Mouse (Mus musculus) embryo, embryonic 9.5 days (tissue): ENCODE measurements at regions not wholly inside any gene's neighbourhood (a gene's known extent, or its start where the extent isn't known, plus 50 kb on each side); places are given as distances from the start of the nearest gene placed in this dataset.

Experiments
- DNase-seq: peaks from one replicate; pipeline ENCODE4 v3.0.0-alpha.2; 2017; ENCODE audit errors: extremely low spot score

DNA sequence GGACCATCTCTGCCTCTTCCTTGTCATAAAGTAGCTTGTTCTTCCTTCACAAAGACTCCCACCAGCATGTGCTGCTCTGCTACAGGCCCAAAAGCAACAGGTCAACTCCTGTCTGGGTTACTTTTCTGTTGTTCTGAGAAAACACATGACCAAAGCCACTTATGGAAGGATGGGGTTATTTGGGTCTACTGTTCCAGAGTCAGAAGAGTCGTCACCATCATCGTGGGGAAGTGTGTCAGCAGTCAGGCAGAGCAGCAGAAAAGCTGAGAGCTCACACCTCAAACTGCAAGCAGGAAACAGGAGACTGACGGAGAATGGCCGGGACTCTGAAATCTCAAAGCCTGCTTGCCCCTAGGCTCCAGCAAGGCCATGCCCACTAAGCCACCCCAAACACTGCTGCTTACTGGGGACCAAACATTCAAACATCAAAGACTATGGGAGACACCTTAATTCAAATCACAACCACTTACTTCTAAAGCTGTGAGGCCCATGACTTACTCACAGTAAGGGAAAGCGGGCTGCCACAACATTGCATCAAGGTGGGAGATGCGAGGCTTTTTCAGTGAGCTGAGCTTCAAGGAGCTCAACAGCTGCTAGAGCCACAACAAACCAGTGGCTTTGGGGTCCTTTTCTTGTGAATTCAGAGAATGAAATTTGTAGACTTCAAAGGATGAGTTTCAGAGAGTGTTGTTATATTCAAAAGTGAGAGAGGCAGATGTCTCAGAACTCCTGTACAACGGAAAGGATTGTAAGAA, 96.6 kb upstream of the Hs6st1 start:
- DNase-seq, result no peak

DNA sequence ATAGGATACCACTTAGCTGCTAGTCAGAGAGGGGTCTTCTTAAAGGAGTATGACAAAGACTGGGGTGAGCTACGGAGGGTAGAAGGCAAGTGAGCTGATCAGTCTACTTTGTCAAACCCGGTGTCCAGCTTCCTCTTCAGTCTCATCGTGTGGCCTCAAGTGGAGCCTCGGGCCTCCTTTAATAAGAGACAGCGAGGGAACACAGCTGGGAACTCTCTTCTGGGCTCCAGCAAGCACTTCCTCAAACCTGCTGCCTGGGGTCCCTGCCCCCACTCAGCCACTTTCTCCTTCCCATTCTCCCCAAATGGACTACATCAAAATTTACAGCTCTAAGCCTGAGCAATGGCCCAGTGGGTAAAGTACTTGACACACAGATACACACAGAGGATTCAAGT, 96.0 kb upstream of the Hs6st1 start:
- DNase-seq, result no peak

- no peak for DNase-seq
Observed at GRCm38 (mm10) chr1:35973386-35973785, 94.8 kb upstream of the Hs6st1 start.

- DNase-seq, result no peak
Observed at GRCm38 (mm10) chr1:35975611-35976208, 92.5 kb upstream of the Hs6st1 start.

- no peak for DNase-seq
Observed at GRCm38 (mm10) chr1:35976528-35976927, 91.7 kb upstream of the Hs6st1 start.

DNA sequence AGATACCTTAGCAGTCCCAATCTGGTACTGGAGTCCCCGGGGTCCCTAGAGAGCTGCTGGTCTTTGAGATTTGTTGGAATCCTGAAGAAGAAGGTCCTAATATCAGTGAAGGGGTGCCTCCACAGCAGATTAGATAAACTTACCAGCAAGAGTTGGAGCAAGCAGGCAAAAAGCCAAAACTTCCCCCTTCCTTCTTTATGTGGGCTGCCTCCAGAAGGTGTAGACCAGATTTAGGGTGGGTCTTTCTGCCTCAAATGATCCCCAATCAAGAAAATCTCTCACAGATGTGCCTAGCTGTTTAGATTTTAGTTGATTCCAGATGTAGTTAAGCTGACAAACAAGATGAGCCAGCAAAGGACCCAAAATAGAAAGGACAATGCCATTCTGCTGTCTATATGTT, 90.1 kb upstream of the Hs6st1 start:
- no peak for DNase-seq

DNA sequence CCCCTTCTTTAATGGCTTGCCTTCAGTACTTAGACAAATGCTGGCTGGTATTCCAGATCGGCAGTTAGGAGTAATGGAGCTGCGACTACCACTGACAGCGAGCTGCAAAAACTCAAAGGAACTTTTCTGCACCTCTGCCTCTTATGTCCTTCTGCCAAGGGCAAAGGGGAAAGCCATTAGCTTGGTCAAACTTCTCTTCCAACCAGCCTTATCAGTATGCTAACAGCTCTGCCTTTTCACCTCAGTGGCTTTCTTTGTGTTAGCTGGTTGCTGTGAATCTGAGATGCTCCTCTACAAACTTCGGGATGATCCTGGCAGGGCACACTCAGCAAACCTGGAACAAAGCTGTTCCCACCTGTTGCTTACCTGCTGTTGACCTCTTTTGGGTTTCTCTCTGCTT, 89.4 kb upstream of the Hs6st1 start:
- no peak for DNase-seq

GRCm38 (mm10) chr1:35981226-35981625, 87.0 kb upstream of the Hs6st1 start:
- no peak for DNase-seq

DNA sequence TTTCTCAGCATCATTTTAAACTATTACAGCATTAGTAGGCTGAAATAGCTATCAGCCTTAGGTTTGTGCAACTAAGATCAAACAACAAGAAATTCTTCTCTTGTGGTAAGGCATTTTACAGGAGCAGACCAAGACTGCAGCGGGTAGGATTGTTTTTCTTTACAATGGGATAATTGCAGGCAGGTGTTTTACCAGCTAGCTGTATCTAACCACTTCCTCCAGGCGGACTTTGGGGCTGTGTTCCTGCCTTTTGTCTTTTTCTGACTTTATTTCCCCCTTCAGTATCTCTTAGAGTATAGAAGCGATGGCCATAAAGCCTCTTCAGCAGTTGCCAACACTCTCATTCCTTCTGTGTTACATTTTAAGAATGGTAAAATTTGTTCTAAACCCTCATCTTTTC, 84.8 kb upstream of the Hs6st1 start:
- no peak for DNase-seq

- DNase-seq, result no peak
Observed at GRCm38 (mm10) chr1:35985318-35985717, 82.9 kb upstream of the Hs6st1 start.

- no peak for DNase-seq
Observed at GRCm38 (mm10) chr1:35986666-35987065, 81.5 kb upstream of the Hs6st1 start.

DNA sequence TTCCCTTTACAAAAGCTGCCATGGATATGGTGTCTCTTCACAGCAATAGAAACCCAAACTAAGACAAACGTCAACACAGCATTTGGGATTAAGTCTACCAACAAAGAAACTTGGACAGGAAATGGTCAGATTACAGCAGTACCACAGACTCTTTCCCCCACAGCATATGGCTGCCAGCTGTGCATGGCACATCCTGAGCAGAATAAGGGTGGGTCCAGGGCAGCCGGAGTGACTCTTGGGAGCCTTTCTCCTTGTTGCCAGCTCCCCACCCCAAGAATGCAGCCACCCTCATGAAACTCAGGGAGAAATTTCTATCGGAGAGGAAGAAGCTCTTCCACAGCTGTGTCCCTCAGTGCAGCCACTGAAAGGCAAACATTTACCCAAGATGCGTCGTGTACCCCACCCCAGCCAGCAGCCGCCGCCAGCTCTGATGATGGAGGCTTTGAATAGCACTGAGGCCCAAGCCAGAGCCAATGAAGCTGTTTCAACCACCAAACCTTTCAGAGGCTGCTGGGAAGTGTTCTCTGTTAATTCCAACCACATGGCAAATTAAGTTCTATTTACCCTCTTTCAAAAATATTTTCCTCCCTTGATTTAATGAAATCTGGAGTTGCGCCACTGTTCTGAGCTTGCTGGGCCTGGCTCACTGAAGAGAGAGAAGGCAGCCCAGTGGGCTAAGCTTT, 75.8 kb upstream of the Hs6st1 start:
- no peak for DNase-seq

DNA sequence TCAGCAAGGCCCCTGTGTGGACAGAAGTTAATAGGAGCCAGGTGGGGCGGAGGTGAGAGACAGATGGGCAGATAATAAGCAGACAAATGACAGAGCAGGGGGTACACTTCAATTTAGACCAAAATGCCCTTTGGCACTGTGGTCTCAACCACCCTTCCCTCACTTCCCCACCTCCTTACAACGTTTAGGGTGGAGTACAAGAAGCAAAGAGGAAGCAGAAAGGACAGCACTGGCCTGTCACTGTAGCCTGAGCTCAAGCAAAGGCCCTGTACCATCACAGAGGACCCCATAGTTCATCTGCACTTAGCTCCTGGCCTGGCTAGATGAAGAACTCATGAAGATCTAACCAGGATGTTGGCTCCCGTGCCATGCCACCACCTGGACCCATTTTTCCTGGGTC, 75.3 kb upstream of the Hs6st1 start:
- no peak for DNase-seq

GRCm38 (mm10) chr1:35995691-35996090, 72.5 kb upstream of the Hs6st1 start:
- DNase-seq, result no peak

DNA sequence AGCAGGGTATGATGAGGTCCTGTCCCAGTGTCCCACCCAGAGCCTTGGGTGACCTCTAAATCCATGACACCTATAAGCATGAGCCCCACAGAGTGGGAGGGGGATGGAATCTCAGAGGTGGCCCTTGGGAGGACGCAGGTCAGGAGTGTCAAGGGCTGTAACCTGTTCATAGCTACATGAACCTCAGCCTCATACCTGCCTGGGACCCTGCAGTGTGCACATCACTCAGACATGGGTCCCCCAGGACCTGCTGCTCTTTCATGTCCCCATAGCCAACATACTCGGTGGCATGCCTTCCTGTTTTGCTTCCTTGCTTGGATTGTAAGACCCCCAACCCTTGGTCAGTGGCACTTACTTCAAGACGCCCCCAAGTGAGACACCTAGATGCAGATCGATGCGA, 66.9 kb upstream of the Hs6st1 start:
- no peak for DNase-seq

GRCm38 (mm10) chr1:36001821-36002220, 66.4 kb upstream of the Hs6st1 start:
- no peak for DNase-seq

DNA sequence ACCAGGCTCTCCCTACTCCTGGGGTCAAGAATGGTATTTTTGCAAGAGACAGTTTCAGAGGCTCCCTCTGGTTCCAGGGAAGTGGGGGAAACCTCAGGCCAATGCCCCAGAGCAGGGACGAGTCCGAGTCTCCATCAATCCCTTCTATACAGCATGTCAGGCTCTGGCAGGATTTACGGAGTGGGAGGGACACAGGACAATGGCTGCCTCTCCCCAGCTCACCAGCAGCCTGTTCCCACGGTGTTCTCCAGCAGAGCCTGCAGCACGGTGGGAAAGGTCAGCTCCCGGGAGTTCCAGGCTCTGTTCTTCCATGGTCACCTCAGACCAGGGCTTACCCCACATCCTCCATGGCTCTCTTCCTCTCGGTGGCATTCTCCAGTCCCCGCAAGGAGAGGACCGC, 64.6 kb upstream of the Hs6st1 start:
- peak; percentile 48 for DNase-seq

GRCm38 (mm10) chr1:36008598-36008997, 59.6 kb upstream of the Hs6st1 start:
- DNase-seq, result no peak

DNA sequence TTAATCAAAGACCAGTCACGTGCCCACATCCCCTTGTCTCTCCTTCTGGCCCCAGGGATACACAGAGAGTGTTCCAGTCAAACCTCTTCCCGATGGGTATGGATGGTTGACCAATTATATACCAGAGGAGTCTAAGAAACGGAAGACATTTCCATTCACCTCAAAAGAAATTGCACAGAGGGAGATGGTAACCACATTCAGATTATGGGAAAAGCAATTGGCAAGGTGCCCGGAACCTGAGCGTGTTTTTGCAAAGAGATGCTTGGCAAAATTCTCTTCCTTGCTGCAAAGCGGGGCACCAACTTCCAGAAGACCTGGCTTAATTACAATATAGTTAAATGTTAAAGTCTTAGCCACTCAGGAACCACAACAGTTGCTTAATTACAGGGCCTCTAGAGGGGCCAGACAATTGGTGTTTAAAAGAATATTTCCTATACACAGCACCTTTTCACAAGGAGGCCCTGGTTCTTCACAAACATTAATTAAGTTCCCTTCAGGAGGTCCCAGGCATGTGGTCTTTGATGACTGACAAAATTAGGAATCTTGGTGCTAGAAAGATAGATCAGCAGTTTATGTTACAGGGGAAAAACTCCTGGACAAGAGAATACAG, 59.1 kb upstream of the Hs6st1 start:
- DNase-seq, result no peak

- DNase-seq, result no peak
Observed at GRCm38 (mm10) chr1:36010151-36010550, 58.0 kb upstream of the Hs6st1 start.

- no peak for DNase-seq
Observed at GRCm38 (mm10) chr1:36010834-36011233, 57.4 kb upstream of the Hs6st1 start.

- no peak for DNase-seq
Observed at GRCm38 (mm10) chr1:36012081-36012765, 56.0 kb upstream of the Hs6st1 start.
